Mouse (Mus musculus) ES-Bruce4 (cell line): ENCODE results near the gene Gm20538. TPM values are rescaled to one million over a fixed set of nuclear protein-coding genes. Genes with fewer than 3 reads are reported as not detected.

Experiments used
- H3K27ac ChIP-seq: 2 replicates; pipeline ENCODE4 v1.5.1; 2012; ENCODE audit warnings: low read length, inconsistent platforms; ENCODE audit not compliant: insufficient read depth
- H3K27me3 ChIP-seq: 2 replicates; pipeline ENCODE4 v1.6.1; 2012; ENCODE audit warnings: mild to moderate bottlenecking, low read length, inconsistent platforms; ENCODE audit not compliant: control insufficient read depth, poor library complexity, insufficient read depth, severe bottlenecking
- H3K36me3 ChIP-seq: 2 replicates; pipeline ENCODE4 v1.6.1; 2012; ENCODE audit warnings: inconsistent platforms, mild to moderate bottlenecking, low read length, moderate library complexity; ENCODE audit not compliant: control insufficient read depth, poor library complexity, insufficient read depth, severe bottlenecking
- H3K4me1 ChIP-seq: one replicate; pipeline ENCODE4 v1.8.1; 2011; ENCODE audit warnings: low read length; ENCODE audit not compliant: control insufficient read depth, insufficient read depth
- H3K4me3 ChIP-seq: 2 replicates; pipeline ENCODE4 v1.5.1; 2011; ENCODE audit warnings: low read depth, mild to moderate bottlenecking, low read length
- H3K9ac ChIP-seq: 2 replicates; pipeline ENCODE4 v1.6.1; 2012; ENCODE audit warnings: low read depth, mild to moderate bottlenecking, inconsistent platforms; ENCODE audit not compliant: poor library complexity, severe bottlenecking
- H3K9me3 ChIP-seq: replicated peaks from 2 replicates; pipeline ENCODE4 v1.6.1; 2012; ENCODE audit warnings: mild to moderate bottlenecking, low read length, inconsistent platforms; ENCODE audit not compliant: control insufficient read depth, poor library complexity, insufficient read depth, severe bottlenecking
- CTCF ChIP-seq: IDR thresholded peaks from one replicate; pipeline ENCODE4 v1.8.1; 2011; ENCODE audit warnings: low read depth, low read length
- EP300 ChIP-seq: IDR thresholded peaks from 2 replicates; pipeline ENCODE4 v1.6.1; 2011; ENCODE audit warnings: low read depth, low read length; ENCODE audit not compliant: insufficient read depth
- POLR2A ChIP-seq: IDR thresholded peaks from one replicate; pipeline ENCODE4 v1.8.1; 2011; ENCODE audit warnings: low read length; ENCODE audit not compliant: insufficient read depth
- polyA plus RNA-seq: library from polyadenylated mRNA; stranded (reverse); fragments of >200 nt; gene quantifications from 2 replicates; pipeline ENCODE4 v1.2.4, GENCODE M21; 2011; ENCODE audit warnings: low read depth; ENCODE audit not compliant: missing spikeins, insufficient read depth, insufficient read length

Gm20538 gene
- polyA plus RNA-seq, 1 experiment: not detected

GRCm38 (mm10) chr19:44513921-44514482 lies 38.6 kb downstream of the Gm20538 start:
- Histone ChIP-seq H3K4me1 (peaks cover 3% of the 10 kb centered on the region), H3K27ac (no peak overlapping the region), H3K9me3 (peaks cover 6% of the 10 kb centered on the region; the same call in 1 of the 2 replicates), H3K36me3 (no peaks in the 10 kb centered on the region), H3K9ac (no peak overlapping the region), H3K4me3 (no peak overlapping the region), H3K27me3 (peaks cover 16% of the 10 kb centered on the region)
- no peak for TF ChIP-seq EP300
- TF ChIP-seq CTCF: no peak
- TF ChIP-seq POLR2A: no peak

DNA sequence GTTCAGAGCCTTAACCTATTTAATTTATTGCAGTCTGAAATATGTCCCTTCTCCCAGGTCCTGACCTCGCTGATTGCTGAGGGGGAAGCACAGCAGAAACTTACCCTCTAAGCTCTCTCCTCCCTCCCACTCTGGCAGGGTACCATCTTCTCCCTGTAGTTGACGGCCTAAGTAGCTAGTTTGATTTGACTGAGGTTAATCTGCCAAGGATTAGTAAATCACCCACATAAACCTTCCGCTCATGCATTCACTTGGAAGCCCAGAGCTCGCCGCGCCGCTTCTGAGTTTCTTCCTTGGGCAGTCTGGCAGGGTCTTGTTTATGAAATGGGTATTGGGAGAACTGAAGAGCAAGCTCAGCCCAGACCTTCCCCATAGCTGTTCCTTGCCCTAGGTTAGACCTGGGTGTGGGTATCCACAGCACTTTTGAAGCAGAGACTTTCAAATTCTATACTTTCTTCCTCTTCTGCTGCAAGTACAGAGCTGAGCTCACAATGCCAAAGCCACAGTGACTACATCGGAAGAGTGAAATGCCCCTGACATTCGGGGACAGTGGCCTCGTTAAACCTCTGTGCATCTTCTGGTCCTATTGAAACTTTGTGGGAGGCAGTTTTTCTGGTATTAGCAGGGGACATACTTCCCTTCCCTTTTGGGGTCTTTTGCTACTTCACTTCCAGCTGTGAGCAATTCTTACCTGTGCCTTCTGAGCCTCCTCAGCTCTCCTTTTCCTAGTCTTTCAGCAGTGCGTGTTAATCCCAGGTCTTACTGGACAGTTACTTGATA lies 39.4 kb downstream of the Gm20538 start:
- H3K4me1 ChIP-seq: peaks cover 3% of the 10 kb centered on the region
- H3K27ac ChIP-seq: no peak overlapping the region
- no peak overlapping the region for H3K9ac ChIP-seq
- peaks cover 16% of the 10 kb centered on the region for H3K27me3 ChIP-seq
- peaks cover 6% of the 10 kb centered on the region; the same call in 1 of the 2 replicates for H3K9me3 ChIP-seq
- TF ChIP-seq EP300: no peak
- no peak for TF ChIP-seq POLR2A
- no peak for TF ChIP-seq CTCF
- H3K4me3 ChIP-seq: no peak overlapping the region
- no peaks in the 10 kb centered on the region for H3K36me3 ChIP-seq

- peaks cover 6% of the 10 kb centered on the region; the same call in 1 of the 2 replicates for H3K9me3 ChIP-seq
- H3K4me3 ChIP-seq: no peak overlapping the region
- peaks cover 3% of the 10 kb centered on the region for H3K4me1 ChIP-seq
- no peak overlapping the region for H3K27ac ChIP-seq
- no peak overlapping the region for H3K9ac ChIP-seq
- TF ChIP-seq POLR2A (no peak), CTCF (no peak), EP300 (no peak)
- peaks cover 16% of the 10 kb centered on the region for H3K27me3 ChIP-seq
- H3K36me3 ChIP-seq: no peaks in the 10 kb centered on the region
Measured at GRCm38 (mm10) chr19:44512601-44513000, 40.0 kb downstream of the Gm20538 start.

DNA sequence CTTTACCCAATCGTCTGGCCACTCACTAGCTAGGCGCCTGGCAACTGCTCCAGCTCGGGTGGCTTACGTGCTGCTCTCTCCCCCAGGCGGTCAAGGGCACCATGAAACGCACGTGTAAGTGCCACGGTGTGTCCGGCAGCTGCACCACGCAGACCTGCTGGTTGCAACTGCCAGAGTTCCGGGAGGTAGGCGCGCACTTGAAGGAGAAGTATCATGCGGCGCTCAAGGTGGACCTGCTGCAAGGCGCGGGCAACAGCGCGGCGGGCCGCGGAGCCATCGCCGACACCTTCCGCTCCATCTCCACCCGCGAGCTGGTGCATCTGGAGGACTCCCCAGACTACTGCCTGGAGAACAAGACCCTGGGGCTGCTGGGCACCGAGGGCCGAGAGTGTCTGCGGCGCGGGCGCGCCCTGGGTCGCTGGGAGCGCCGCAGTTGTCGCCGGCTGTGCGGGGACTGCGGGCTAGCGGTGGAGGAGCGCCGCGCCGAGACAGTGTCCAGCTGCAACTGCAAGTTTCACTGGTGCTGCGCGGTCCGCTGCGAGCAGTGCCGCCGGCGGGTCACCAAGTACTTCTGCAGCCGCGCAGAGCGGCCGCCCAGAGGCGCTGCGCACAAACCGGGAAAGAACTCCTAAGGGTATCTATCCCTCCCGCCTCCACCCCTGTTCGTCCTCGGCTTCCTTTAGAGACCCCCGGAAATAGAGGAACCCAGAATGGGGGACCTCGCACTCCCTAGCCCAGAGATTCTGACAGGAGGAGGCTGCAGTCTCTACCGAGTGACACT lies 41.0 kb downstream of the Gm20538 start:
- H3K9ac ChIP-seq: 0 out of 2 replicates have a peak overlapping the region, but pooled peaks have one; percentile 9
- no peak overlapping the region for H3K27ac ChIP-seq
- H3K27me3 ChIP-seq: peaks cover 16% of the 10 kb centered on the region
- peaks cover 6% of the 10 kb centered on the region; the same call in 1 of the 2 replicates for H3K9me3 ChIP-seq
- H3K4me3 ChIP-seq: peak overlapping the region; percentile 55
- peaks cover 3% of the 10 kb centered on the region for H3K4me1 ChIP-seq
- no peak for TF ChIP-seq EP300
- peak; percentile 1 for TF ChIP-seq CTCF
- H3K36me3 ChIP-seq: no peaks in the 10 kb centered on the region

GRCm38 (mm10) chr19:44510534-44511175 lies 42.0 kb downstream of the Gm20538 start:
- Histone ChIP-seq H3K4me3 (no peak overlapping the region), H3K27me3 (peaks cover 16% of the 10 kb centered on the region), H3K4me1 (peaks cover 3% of the 10 kb centered on the region), H3K27ac (no peak overlapping the region), H3K9ac (no peak overlapping the region), H3K36me3 (no peaks in the 10 kb centered on the region), H3K9me3 (peaks cover 6% of the 10 kb centered on the region; the same call in 1 of the 2 replicates)
- TF ChIP-seq EP300 (no peak), POLR2A (no peak), CTCF (no peak)
